Mouse (Mus musculus) liver, embryonic 12.5 days (tissue): ENCODE measurements at regions not wholly inside any gene's neighbourhood (a gene's known extent, or its start where the extent isn't known, plus 50 kb on each side); places are given as distances from the start of the nearest gene placed in this dataset.

Experiments
- ATAC-seq: fragments of 200-750 bp; cut with Nextera tagmentation; 2 replicates; pipeline ENCODE4 v1.8.0; 2017; ENCODE audit warnings: moderate number of reproducible peaks, mild to moderate bottlenecking, moderate library complexity
- H3K27ac ChIP-seq: fragments of 300-500 bp; sonication (generic); 2 replicates; pipeline ENCODE4 v1.5.1; 2016; ENCODE audit warnings: mild to moderate bottlenecking
- H3K27me3 ChIP-seq: fragments of 300-500 bp; sonication (generic); replicated peaks from 2 replicates; pipeline ENCODE4 v1.6.1; 2016; ENCODE audit warnings: mild to moderate bottlenecking, moderate library complexity
- H3K36me3 ChIP-seq: fragments of 300-500 bp; sonication (generic); 2 replicates; pipeline ENCODE4 v1.6.1; 2016; ENCODE audit warnings: mild to moderate bottlenecking, moderate library complexity
- H3K4me1 ChIP-seq: fragments of 300-500 bp; sonication (generic); 2 replicates; pipeline ENCODE4 v1.6.1; 2016
- H3K4me2 ChIP-seq: fragments of 300-500 bp; sonication (generic); 2 replicates; pipeline ENCODE4 v1.6.1; 2016; ENCODE audit warnings: mild to moderate bottlenecking, moderate library complexity
- H3K4me3 ChIP-seq: fragments of 300-500 bp; sonication (generic); 2 replicates; pipeline ENCODE4 v1.5.1; 2016; ENCODE audit warnings: mild to moderate bottlenecking, moderate library complexity
- H3K9ac ChIP-seq: fragments of 300-500 bp; sonication (generic); 2 replicates; pipeline ENCODE4 v1.6.1; 2016; ENCODE audit warnings: mild to moderate bottlenecking, moderate library complexity
- H3K9me3 ChIP-seq: fragments of 300-500 bp; sonication (generic); replicated peaks from 2 replicates; pipeline ENCODE4 v1.6.1; 2016; ENCODE audit warnings: mild to moderate bottlenecking, moderate library complexity
- WGBS: fragments of 180-500 bp; shearing (Covaris S2); methylation state at CpG from one replicate; pipeline ENCODE4 v1.1.7; 2016; ENCODE audit not compliant: insufficient replicate concordance; 5-methylcytosine and 5-hydroxymethylcytosine counted together

DNA sequence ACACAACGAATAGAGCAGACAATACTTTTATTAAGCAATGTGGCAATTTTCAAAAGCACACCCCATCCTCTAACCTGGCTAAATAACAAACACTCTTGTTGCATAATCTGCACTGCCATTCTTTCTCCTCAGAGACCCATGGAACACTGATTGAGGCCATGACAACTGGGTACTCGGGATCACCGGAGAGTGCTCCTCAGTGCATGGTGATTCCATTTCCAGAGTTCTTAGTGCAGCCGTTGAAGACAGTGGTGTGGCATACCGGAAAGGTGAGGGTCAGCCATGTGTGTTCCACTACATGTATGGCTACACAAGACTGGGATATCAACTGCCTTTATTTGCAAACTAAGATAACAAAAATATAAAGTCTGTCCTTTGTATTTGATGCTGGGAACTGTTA, 264.4 kb downstream of the Btg1 start:
- H3K4me1 ChIP-seq, result no peaks in the 10 kb centered on the region
- no peaks in the 10 kb centered on the region for H3K36me3 ChIP-seq
- no peak overlapping the region for H3K4me2 ChIP-seq
- ATAC-seq, result no peak
- H3K27me3 ChIP-seq, result no peaks in the 10 kb centered on the region
- H3K9me3 ChIP-seq, result no peaks in the 10 kb centered on the region
- no peak overlapping the region for H3K9ac ChIP-seq
- no peak overlapping the region for H3K27ac ChIP-seq
- WGBS, result 74% methylated on average over 5 of the region's 5 CpGs
- no peak overlapping the region for H3K4me3 ChIP-seq

DNA sequence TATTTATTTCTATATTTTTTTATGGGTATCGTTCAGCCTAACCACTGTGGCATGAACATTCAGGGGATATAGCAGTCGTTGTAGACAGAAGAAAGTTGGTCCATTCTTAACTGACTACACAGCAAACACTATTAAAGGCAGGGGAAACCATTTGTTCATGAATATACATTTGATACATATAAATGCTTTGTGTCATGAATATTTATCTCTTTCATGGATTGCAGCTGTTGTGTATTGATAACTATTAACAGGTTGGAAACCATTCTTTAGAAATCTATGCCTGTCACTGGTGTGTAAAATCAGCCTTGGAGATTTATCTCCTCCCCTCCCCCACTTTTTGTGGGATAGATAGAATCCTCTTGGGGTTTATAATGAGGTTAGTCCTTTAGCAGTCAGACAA, 264.9 kb downstream of the Btg1 start:
- H3K27ac ChIP-seq, result no peak overlapping the region
- no peaks in the 10 kb centered on the region for H3K36me3 ChIP-seq
- no peak overlapping the region for H3K4me2 ChIP-seq
- H3K4me3 ChIP-seq, result no peak overlapping the region
- ATAC-seq, result no peak
- no peaks in the 10 kb centered on the region for H3K27me3 ChIP-seq
- 65% methylated on average over 2 of the region's 2 CpGs for WGBS
- no peaks in the 10 kb centered on the region for H3K9me3 ChIP-seq
- H3K9ac ChIP-seq, result no peak overlapping the region
- H3K4me1 ChIP-seq, result no peaks in the 10 kb centered on the region

DNA sequence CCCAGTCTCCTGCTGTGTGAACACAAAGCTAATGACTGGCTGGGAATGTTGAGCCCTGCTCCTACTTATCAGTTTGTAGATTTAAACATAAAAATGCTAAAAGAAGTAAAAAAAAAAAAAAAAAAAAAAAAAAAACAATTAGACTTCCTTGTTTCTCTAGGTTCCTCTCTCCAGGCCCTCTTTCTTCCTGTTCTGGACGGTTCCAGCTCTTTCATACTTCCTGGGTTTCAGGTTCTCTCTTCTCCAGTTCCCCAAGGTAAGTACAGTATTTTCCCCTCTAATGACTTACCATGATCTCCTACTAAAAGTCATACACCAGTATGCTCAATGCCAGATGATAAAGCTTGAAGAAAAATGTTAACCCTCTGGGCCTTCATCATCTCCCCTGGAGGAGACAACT, 284.3 kb downstream of the Btg1 start:
- Histone ChIP-seq H3K9ac (no peak overlapping the region), H3K27ac (no peak overlapping the region), H3K27me3 (no peaks in the 10 kb centered on the region), H3K4me1 (no peaks in the 10 kb centered on the region), H3K4me3 (no peak overlapping the region), H3K9me3 (no peaks in the 10 kb centered on the region), H3K4me2 (no peak overlapping the region), H3K36me3 (no peaks in the 10 kb centered on the region)
- ATAC-seq, result no peak
- 8% methylated on average over 1 of the region's 1 CpGs for WGBS

DNA sequence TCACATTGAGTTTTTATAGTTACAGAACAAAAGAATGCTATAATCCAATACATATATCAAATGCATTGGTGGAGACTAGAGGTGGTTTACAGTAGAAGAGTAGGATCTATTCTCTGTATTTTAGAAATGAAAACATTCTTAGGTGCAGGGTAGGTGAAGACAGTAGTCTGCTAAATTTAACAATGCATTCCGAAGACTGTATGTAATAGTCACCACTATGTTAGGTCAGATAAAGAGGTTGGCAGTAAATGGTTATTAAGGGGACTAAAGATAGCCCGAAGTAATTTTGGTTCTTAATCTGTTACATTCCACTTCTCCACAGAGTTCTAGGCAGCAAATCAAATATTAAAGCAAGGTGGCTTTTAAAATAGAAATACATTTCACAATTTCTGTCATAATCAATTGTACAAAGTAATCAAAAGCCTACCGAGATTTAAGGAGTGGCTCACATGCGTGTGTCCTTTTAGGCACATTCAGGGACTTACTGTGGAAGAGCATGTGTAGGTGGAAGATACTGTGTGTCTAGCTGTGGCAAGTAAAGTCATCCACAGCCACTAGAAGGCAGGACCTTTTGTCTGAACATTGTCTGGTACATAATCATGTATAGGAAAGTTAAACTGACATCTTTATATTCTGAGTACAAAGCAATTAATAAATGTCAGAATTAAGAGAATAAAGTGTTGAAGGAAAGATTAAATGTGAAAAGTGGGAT, 288.4 kb downstream of the Btg1 start:
- no peak overlapping the region for H3K27ac ChIP-seq
- H3K27me3 ChIP-seq, result no peaks in the 10 kb centered on the region
- 66% methylated on average over 4 of the region's 4 CpGs for WGBS
- no peak for ATAC-seq
- H3K4me2 ChIP-seq, result no peak overlapping the region
- no peaks in the 10 kb centered on the region for H3K36me3 ChIP-seq
- H3K4me3 ChIP-seq, result no peak overlapping the region
- no peaks in the 10 kb centered on the region for H3K9me3 ChIP-seq
- no peak overlapping the region for H3K9ac ChIP-seq
- H3K4me1 ChIP-seq, result no peaks in the 10 kb centered on the region

DNA sequence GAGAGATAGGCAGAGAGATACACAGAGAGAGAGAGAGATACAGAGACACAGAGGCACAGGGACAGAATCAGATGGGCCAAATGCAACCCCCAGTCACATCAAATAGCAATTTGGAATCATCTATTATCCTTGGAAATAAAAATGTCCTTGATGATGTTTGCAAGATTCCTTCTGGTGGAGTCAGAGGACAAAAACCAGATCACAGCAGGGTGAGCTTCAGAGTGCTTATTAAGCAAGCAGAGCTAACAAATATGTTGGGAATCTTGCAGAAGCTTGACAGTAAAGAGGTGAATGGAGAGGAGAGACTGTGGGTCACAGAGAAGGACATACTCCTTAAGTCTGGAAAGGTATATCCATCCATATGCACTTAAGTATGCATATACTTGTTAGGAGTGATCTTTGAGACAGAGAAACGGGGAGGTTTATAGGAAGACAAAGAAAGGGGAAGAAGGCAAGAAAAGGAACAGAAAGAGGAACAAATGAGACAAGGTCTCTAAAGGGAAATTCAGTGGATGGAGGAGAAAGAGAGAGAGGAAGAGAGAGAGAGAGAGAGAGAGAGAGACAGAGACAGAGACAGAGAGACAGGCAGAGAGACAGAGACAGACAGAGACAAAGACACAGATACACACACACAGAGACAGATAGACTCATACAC, 293.0 kb downstream of the Btg1 start:
- H3K27ac ChIP-seq, result no peak overlapping the region
- H3K36me3 ChIP-seq, result no peaks in the 10 kb centered on the region
- no peaks in the 10 kb centered on the region for H3K27me3 ChIP-seq
- ATAC-seq, result no peak
- H3K4me3 ChIP-seq, result no peak overlapping the region
- no peaks in the 10 kb centered on the region for H3K4me1 ChIP-seq
- no peak overlapping the region for H3K9ac ChIP-seq
- H3K9me3 ChIP-seq, result peaks cover 13% of the 10 kb centered on the region; the same call in 1 of the 2 replicates
- H3K4me2 ChIP-seq, result no peak overlapping the region
- 52% methylated on average over 1 of the region's 1 CpGs for WGBS

DNA sequence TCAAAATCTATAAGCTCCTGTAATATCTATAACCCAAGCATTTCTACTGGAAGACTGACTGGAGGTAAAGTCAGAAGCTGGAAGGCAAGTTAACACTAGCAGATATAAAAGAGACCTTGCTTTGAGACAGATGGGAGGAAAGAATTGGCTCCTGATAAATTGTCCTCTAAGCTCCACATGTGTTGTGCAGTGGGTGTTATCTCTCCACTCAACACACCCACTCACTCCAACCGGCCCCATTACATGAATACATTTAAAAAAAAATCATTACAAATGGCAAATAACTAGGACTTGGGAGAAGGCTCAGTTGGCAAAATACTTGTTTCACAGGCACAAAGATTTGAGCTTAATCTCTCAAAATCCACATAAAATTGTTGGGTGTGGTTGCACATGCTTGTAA, 304.4 kb downstream of the Btg1 start:
- Histone ChIP-seq H3K4me2 (no peak overlapping the region), H3K27ac (no peak overlapping the region), H3K27me3 (no peaks in the 10 kb centered on the region), H3K9me3 (peaks cover 17% of the 10 kb centered on the region), H3K4me3 (no peak overlapping the region), H3K4me1 (no peaks in the 10 kb centered on the region), H3K9ac (no peak overlapping the region), H3K36me3 (no peaks in the 10 kb centered on the region)
- WGBS, result 48% methylated on average over 1 of the region's 1 CpGs
- no peak for ATAC-seq

DNA sequence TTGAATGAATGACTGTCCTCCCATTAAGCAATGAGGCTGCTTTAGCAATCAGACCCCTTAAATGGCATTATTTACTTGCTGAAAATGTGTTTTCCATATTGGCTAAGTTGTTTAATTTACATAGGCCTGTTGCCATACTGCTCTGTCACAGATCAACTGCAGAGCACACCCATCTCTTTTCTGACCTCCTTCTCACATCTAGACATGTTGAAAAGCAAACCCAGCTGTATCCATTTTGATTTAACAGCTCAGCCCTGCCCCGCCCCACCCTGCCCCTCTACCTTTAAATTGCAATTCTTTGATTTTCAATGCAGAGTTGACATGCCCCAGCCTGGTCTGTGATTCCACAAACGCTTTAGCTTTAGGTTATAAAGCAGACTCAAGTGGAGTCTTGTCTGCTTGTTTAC, 307.5 kb downstream of the Btg1 start:
- ATAC-seq, result no peak
- H3K27me3 ChIP-seq, result no peaks in the 10 kb centered on the region
- H3K36me3 ChIP-seq, result no peaks in the 10 kb centered on the region
- no peak overlapping the region for H3K4me2 ChIP-seq
- H3K27ac ChIP-seq, result no peak overlapping the region
- H3K9ac ChIP-seq, result no peak overlapping the region
- 0 out of 2 replicates have a peak, but pooled peaks cover 5% of the 10 kb centered on the region for H3K9me3 ChIP-seq
- H3K4me1 ChIP-seq, result no peaks in the 10 kb centered on the region
- H3K4me3 ChIP-seq, result no peak overlapping the region
- WGBS, result 65% methylated on average over 2 of the region's 2 CpGs

DNA sequence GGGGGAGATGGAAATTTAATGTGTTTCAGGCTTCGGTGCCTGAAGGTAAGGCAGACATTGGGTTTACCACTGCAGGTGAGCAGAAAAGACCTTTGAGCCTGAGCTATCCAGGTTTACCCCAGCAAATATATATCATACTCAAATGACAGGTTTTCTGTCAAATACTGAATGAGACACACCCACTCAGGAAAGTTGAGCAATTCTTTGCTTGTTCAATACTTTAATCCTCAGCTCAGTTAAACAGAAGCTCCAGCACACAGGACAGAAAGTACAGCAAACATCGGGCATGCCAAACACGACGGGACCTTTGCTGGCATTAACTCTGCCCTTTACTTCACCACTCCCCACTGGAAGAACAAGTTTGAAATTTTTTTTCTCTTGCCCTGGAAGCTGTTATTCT, 307.9 kb downstream of the Btg1 start:
- no peak overlapping the region for H3K4me2 ChIP-seq
- no peak overlapping the region for H3K9ac ChIP-seq
- ATAC-seq, result no peak
- H3K9me3 ChIP-seq, result 0 out of 2 replicates have a peak, but pooled peaks cover under 1% of the 10 kb centered on the region
- no peak overlapping the region for H3K27ac ChIP-seq
- no peaks in the 10 kb centered on the region for H3K36me3 ChIP-seq
- no peak overlapping the region for H3K4me3 ChIP-seq
- 72% methylated on average over 4 of the region's 4 CpGs for WGBS
- no peaks in the 10 kb centered on the region for H3K27me3 ChIP-seq
- H3K4me1 ChIP-seq, result no peaks in the 10 kb centered on the region

DNA sequence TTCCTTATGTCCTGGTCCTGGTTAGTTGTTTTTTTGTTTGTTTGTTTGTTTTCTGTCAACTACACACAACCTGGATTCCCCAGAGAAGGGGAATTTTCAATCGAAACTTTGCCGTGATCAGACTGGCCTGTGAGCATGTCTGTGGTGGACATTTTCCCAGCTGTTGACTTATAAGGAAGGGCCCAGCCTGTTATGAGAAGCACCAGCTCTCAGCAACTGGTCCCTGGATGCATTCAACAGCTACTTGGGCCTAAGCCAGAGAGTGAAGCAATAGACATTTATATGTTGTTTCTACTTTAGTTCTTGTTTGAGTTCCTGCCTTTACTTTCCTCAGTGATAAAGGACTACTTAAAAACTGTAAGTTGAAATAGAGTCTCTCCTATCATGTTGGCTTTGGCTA, 309.0 kb downstream of the Btg1 start:
- Histone ChIP-seq H3K4me3 (no peak overlapping the region), H3K9me3 (no peaks in the 10 kb centered on the region)
- 82% methylated on average over 2 of the region's 2 CpGs for WGBS

DNA sequence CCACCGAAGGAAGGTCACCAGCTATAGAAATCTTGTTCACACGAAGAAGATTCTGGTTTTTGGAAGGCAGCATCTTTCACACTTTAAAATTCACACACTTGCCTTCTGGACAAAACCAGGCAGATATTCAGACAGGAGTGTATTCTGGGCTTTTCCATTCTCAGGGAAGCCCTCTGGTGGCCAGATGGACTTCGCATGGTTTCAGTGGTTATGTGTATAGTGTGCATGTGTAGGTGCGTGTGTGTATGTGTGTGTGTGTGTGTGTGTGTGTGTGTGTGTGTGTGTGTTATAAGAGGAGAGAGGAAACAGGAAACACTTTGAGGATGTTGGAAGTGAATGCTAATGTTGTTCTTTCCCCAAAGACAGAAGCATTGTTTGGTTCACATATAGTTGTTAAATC, 317.9 kb downstream of the Btg1 start:
- Histone ChIP-seq H3K27me3 (no peaks in the 10 kb centered on the region), H3K27ac (no peak overlapping the region), H3K4me2 (no peak overlapping the region), H3K9me3 (no peaks in the 10 kb centered on the region), H3K4me3 (no peak overlapping the region), H3K4me1 (no peaks in the 10 kb centered on the region), H3K9ac (no peak overlapping the region), H3K36me3 (no peaks in the 10 kb centered on the region)
- WGBS, result 53% methylated on average over 4 of the region's 4 CpGs
- ATAC-seq, result no peak

More for the DNA sequence above, 309.0 kb downstream of the Btg1 start:
- Histone ChIP-seq H3K27ac (no peak overlapping the region), H3K9ac (no peak overlapping the region), H3K4me1 (no peaks in the 10 kb centered on the region), H3K27me3 (no peaks in the 10 kb centered on the region), H3K36me3 (no peaks in the 10 kb centered on the region), H3K4me2 (no peak overlapping the region)
- ATAC-seq, result no peak

DNA sequence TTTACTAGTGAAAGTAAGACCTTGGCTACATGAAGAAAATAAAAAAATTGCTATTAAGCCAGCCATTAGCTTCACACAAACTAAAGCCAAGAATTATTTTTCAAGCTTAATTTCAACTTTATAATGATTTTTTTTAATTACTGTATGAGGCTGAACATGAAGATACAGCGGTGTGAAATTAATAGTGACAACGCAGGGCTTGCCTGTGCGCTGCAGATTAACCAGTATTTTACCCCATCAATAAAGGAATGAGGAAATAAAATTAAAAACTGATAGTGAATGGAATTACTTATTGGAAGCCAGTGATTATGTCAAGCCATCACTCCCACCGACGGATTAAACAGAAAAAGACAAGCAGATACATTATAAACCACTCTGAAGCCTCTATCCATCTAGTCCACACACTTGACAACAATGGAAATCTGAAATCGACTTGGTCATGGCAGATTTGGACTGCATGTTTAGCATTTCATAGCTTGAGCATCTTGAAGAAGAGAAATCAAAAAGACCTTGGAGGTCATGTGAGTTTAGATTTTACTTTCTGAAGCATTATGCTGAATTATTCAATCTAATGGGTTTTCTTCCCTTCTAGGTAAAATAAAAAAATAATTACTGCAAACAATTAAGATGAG, 324.2 kb downstream of the Btg1 start:
- H3K4me3 ChIP-seq, result no peak overlapping the region
- H3K36me3 ChIP-seq, result no peaks in the 10 kb centered on the region
- 70% methylated on average over 6 of the region's 6 CpGs for WGBS
- no peaks in the 10 kb centered on the region for H3K4me1 ChIP-seq
- H3K9ac ChIP-seq, result no peak overlapping the region
- no peaks in the 10 kb centered on the region for H3K27me3 ChIP-seq
- H3K4me2 ChIP-seq, result no peak overlapping the region
- H3K9me3 ChIP-seq, result no peaks in the 10 kb centered on the region
- ATAC-seq, result no peak
- no peak overlapping the region for H3K27ac ChIP-seq

DNA sequence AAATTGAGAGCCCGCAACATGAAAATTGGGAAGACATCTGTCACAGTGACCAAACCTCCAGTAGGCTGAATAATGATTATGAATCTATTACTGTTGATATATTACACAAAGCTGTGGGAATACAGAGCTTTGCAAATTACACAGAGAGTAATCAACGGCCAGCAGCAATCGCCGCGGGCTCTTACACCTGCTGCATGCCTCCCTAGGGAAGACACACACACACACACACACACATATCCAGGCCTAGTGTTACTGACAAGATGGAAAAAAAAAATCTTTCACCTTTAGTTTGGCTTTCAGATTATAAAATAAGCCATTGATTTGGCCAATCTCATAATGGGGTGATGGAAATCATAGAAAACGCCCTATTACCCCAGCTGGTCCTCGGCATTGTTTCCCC, 327.4 kb downstream of the Btg1 start:
- ATAC-seq, result no peak
- H3K27ac ChIP-seq, result no peak overlapping the region
- no peak overlapping the region for H3K4me2 ChIP-seq
- H3K27me3 ChIP-seq, result no peaks in the 10 kb centered on the region
- H3K4me3 ChIP-seq, result no peak overlapping the region
- 86% methylated on average over 7 of the region's 7 CpGs for WGBS
- no peaks in the 10 kb centered on the region for H3K4me1 ChIP-seq
- no peaks in the 10 kb centered on the region for H3K36me3 ChIP-seq
- no peaks in the 10 kb centered on the region for H3K9me3 ChIP-seq
- H3K9ac ChIP-seq, result no peak overlapping the region
